Mouse (Mus musculus) splenic B cell, adult 2 months (primary cell): ENCODE results near the gene 2300009A05Rik.

ENCODE experiments used
- DNase-seq: peaks from one replicate; pipeline ENCODE4 v3.0.0-alpha.2; 2011; ENCODE audit warnings: low read depth, low spot score
- H3K27me3 ChIP-seq: 2 replicates; pipeline ENCODE4 v1.6.1; 2012; ENCODE audit warnings: mild to moderate bottlenecking, low read length, moderate library complexity, mixed read lengths; ENCODE audit not compliant: control insufficient read depth, poor library complexity, insufficient read depth, severe bottlenecking
- H3K36me3 ChIP-seq: 2 replicates; pipeline ENCODE4 v1.6.1; 2012; ENCODE audit warnings: mild to moderate bottlenecking, low read length, moderate library complexity, mixed read lengths; ENCODE audit not compliant: control insufficient read depth, poor library complexity, insufficient read depth, severe bottlenecking

The 2300009A05Rik gene

GRCm38 (mm10) chr9:63372541-63372940, 26.5 kb downstream of the 2300009A05Rik start:
- no peak for DNase-seq
- Histone ChIP-seq H3K36me3 (no peaks in the 10 kb centered on the region; the same call in none of the 2 replicates), H3K27me3 (no peaks in the 10 kb centered on the region)

GRCm38 (mm10) chr9:63360410-63360809, 38.6 kb downstream of the 2300009A05Rik start:
- DNase-seq = no peak
- H3K27me3 ChIP-seq = no peaks in the 10 kb centered on the region
- peaks cover 2% of the 10 kb centered on the region; the same call in 1 of the 2 replicates for H3K36me3 ChIP-seq

GRCm38 (mm10) chr9:63359016-63359415, 40.0 kb downstream of the 2300009A05Rik start:
- DNase-seq = no peak
- no peaks in the 10 kb centered on the region for H3K27me3 ChIP-seq
- peaks cover 2% of the 10 kb centered on the region; the same call in 1 of the 2 replicates for H3K36me3 ChIP-seq

GRCm38 (mm10) chr9:63356721-63357120, 42.3 kb downstream of the 2300009A05Rik start:
- DNase-seq = no peak
- Histone ChIP-seq H3K36me3 (no peaks in the 10 kb centered on the region; the same call in 1 of the 2 replicates), H3K27me3 (no peaks in the 10 kb centered on the region)

GRCm38 (mm10) chr9:63356278-63356677, 42.8 kb downstream of the 2300009A05Rik start:
- no peaks in the 10 kb centered on the region for H3K27me3 ChIP-seq
- no peaks in the 10 kb centered on the region; the same call in 1 of the 2 replicates for H3K36me3 ChIP-seq
- no peak for DNase-seq

GRCm38 (mm10) chr9:63354168-63354567, 44.9 kb downstream of the 2300009A05Rik start:
- Histone ChIP-seq H3K27me3 (no peaks in the 10 kb centered on the region), H3K36me3 (no peaks in the 10 kb centered on the region; the same call in 1 of the 2 replicates)
- no peak for DNase-seq

- Histone ChIP-seq H3K27me3 (no peaks in the 10 kb centered on the region), H3K36me3 (no peaks in the 10 kb centered on the region; the same call in 1 of the 2 replicates)
- DNase-seq = no peak
Observed at GRCm38 (mm10) chr9:63350030-63350429, 49.0 kb downstream of the 2300009A05Rik start.

- Histone ChIP-seq H3K27me3 (no peaks in the 10 kb centered on the region), H3K36me3 (no peaks in the 10 kb centered on the region)
- DNase-seq = no peak
Observed at GRCm38 (mm10) chr9:63349241-63349640, 49.8 kb downstream of the 2300009A05Rik start.

- Histone ChIP-seq H3K36me3 (no peaks in the 10 kb centered on the region), H3K27me3 (no peaks in the 10 kb centered on the region)
- DNase-seq = no peak
Observed at GRCm38 (mm10) chr9:63348146-63348545, 50.9 kb downstream of the 2300009A05Rik start.

- Histone ChIP-seq H3K27me3 (no peaks in the 10 kb centered on the region), H3K36me3 (0 out of 2 replicates have a peak, but pooled peaks cover 2% of the 10 kb centered on the region)
- DNase-seq = no peak
Observed at GRCm38 (mm10) chr9:63346029-63346428, 53.0 kb downstream of the 2300009A05Rik start.
